In the genomic region with DNA sequence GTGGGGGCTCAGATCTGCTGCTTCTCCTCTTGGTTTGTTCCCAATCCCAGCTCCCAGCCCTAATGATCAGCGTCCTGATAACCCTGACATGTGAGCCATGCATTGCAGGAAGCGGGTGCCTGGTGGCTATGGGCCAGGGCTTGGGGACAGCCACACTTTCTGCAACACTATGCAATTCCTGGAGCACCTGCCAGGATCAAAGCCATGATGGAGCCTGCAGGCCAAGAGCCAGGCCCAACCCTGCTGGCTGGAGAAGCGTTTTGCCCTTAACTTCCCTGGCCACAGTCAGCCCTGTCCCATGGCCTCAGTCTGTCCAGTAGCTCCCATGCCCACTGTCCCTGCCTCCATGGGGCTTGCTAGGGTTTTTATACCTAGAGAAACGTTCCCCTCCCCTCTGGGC, we compare ENCODE assay signal across 25 mouse cellular contexts. TPM values are rescaled to one million over a fixed set of nuclear protein-coding genes. Genes with fewer than 3 reads are reported as not detected.
DNase-seq lines count a peak whose midpoint lies in the region; ATAC-seq and TF ChIP-seq lines count a peak whose summit lies in the region.
"Had no signal": no experiment of that assay in that cellular context is flagged by ENCODE, and none has a peak within 500 bp of the region (broad histone marks: within the 10 kb centered on the region; RNA-seq: fewer than 3 reads in every experiment).

No protein-coding gene starts in this region.

- no peak for TF ChIP-seq EP300 in stomach, postnatal 0 days (optimal IDR thresholded peaks at IDR 0.05)

- no peak for ATAC-seq in stomach, postnatal 0 days (ENCODE audit: low FRiP score, low TSS enrichment)
- ATAC-seq: forebrain, embryonic 14.5 days; intestine, embryonic 15.5 days; Patski had no signal

- H3K36me3 ChIP-seq in heart, embryonic 10.5 days = peaks cover 8% of the 10 kb centered on the region; the same call in 1 of the 2 replicates
- no peaks in the 10 kb centered on the region for H3K36me3 ChIP-seq in stomach, postnatal 0 days (ENCODE audit: control insufficient read depth, insufficient read depth, low read length)
- H3K36me3 ChIP-seq: intestine, embryonic 15.5 days had no signal

- H3K4me2 ChIP-seq in stomach, postnatal 0 days (replicated peaks; ENCODE audit: low read depth) = no peak overlapping the region
- H3K4me2 ChIP-seq: heart, embryonic 12.5 days; heart, embryonic 15.5 days; hindbrain, embryonic 15.5 days; intestine, embryonic 15.5 days had no signal

- no peak overlapping the region for H3K4me3 ChIP-seq in heart, embryonic 10.5 days
- no peak overlapping the region for H3K4me3 ChIP-seq in stomach, postnatal 0 days (ENCODE audit: low read depth, low read length)
- H3K4me3 ChIP-seq: forebrain, embryonic 10.5 days; heart, adult 2 months; heart, embryonic 12.5 days; heart, embryonic 15.5 days; hindbrain, embryonic 15.5 days; intestine, embryonic 15.5 days had no signal

- 63% methylated on average over 4 of the region's 4 CpGs for WGBS in heart, embryonic 10.5 days
- 65% methylated on average over 4 of the region's 4 CpGs for WGBS in stomach, postnatal 0 days

- H3K27ac ChIP-seq in heart, embryonic 10.5 days = no peak overlapping the region
- no peak overlapping the region for H3K27ac ChIP-seq in stomach, postnatal 0 days (replicated peaks)
- H3K27ac ChIP-seq: forebrain, embryonic 10.5 days; heart, adult 2 months; heart, embryonic 15.5 days; hindbrain, embryonic 15.5 days; intestine, embryonic 15.5 days had no signal

- peaks cover 11% of the 10 kb centered on the region for H3K4me1 ChIP-seq in heart, embryonic 10.5 days
- H3K4me1 ChIP-seq in stomach, postnatal 0 days (replicated peaks; ENCODE audit: control insufficient read depth, insufficient read depth) = 0 out of 2 replicates have a peak, but pooled peaks cover 4% of the 10 kb centered on the region

- H3K27me3 ChIP-seq in heart, embryonic 10.5 days (ENCODE audit: insufficient read depth, poor library complexity, severe bottlenecking) = no peaks in the 10 kb centered on the region
- no peaks in the 10 kb centered on the region for H3K27me3 ChIP-seq in stomach, postnatal 0 days (ENCODE audit: control insufficient read depth, insufficient read depth, low read length)
- H3K27me3 ChIP-seq: CH12.LX; heart, embryonic 12.5 days; heart, embryonic 15.5 days; hindbrain, embryonic 15.5 days; intestine, embryonic 15.5 days; Patski had no signal

- TF ChIP-seq CTCF in stomach, postnatal 0 days (IDR thresholded peaks at IDR 0.05; ENCODE audit: low read depth) = no peak

- DNase-seq in adrenal gland, postnatal 10 days = peak; percentile 51
- DNase-seq in adrenal gland, adult 18-20 months (ENCODE audit: low spot score in 2 of 2) = no peak
- DNase-seq in heart, embryonic 10.5 days (ENCODE audit: low spot score) = peak; percentile 47
- no peak for DNase-seq in heart, adult 8-10 months (ENCODE audit: low spot score)
- DNase-seq in layer of hippocampus, adult 11-12 months (ENCODE audit: low spot score) = peak; percentile 1
- no peak for DNase-seq in layer of hippocampus, adult 8-10 months (ENCODE audit: low spot score in 2 of 2)
- peak; percentile 13 for DNase-seq in stomach, postnatal 0 days (ENCODE audit: low spot score)
- DNase-seq: B cell, adult 2 months; cerebellum, adult 18-20 months; cerebellum, adult 9-10 months; cerebellum, postnatal 14 days; gastrocnemius, postnatal 25 days; heart, adult 2 months; heart, postnatal 14 days; heart, postnatal 4 days; kidney, adult 18-20 months had no signal

- no peak overlapping the region for H3K9ac ChIP-seq in stomach, postnatal 0 days (ENCODE audit: low read length)
- H3K9ac ChIP-seq: heart, embryonic 12.5 days; heart, embryonic 15.5 days; hindbrain, embryonic 15.5 days; intestine, embryonic 15.5 days had no signal

- no peaks in the 10 kb centered on the region for H3K9me3 ChIP-seq in heart, embryonic 10.5 days
- H3K9me3 ChIP-seq in stomach, postnatal 0 days (ENCODE audit: control insufficient read depth, low read length) = no peaks in the 10 kb centered on the region
- H3K9me3 ChIP-seq: forebrain, embryonic 10.5 days; G1E; heart, embryonic 12.5 days; heart, embryonic 15.5 days; hindbrain, embryonic 15.5 days; intestine, embryonic 15.5 days had no signal

RNA-seq across cellular contexts. Expression of a gene that starts 2.2 kb away (rescaled TPM):
- 10 to 100 TPM; 45.6 to 73.5 TPM for total RNA-seq in adrenal gland, postnatal 10 days (2021)
- total RNA-seq in adrenal gland, adult 18-20 months (2021) = 10 to 100 TPM; 50.1 to 61.3 TPM
- polyA plus RNA-seq in heart, embryonic 10.5 days (2016; fragmentation: Nextera tagmentation; extraction: Ambion mirVana) = 18.5 and 19.8 TPM in 2 replicates
- total RNA-seq in heart, adult 8-10 months (2022) = 10 to 100 TPM; 41.8 to 54.6 (median 43.7) TPM
- total RNA-seq in layer of hippocampus, adult 8-10 months (2022) = 10 to 100 TPM; 47.9 to 75.3 (median 57.4) TPM
- 13.9 and 16.4 TPM in 2 replicates for polyA plus RNA-seq in stomach, postnatal 0 days (2015; fragmentation: Nextera tagmentation; extraction: Ambion mirVana)

RNA-seq across cellular contexts. Expression of a gene that starts 33.4 kb away (rescaled TPM):
- total RNA-seq in adrenal gland, postnatal 10 days (2021) = under 1 TPM; 0.58 to 0.99 TPM
- under 1 TPM in 1 of 2 experiments, not detected in 1; 0.56 TPM for total RNA-seq in adrenal gland, adult 18-20 months (2021)
- 0.75 and 0.83 TPM in 2 replicates for polyA plus RNA-seq in heart, embryonic 10.5 days (2016; fragmentation: Nextera tagmentation; extraction: Ambion mirVana)
- not detected for total RNA-seq in heart, adult 8-10 months (2022)
- 10 to 100 TPM; 10.3 to 16.6 (median 14.1) TPM for total RNA-seq in layer of hippocampus, adult 8-10 months (2022)
- polyA plus RNA-seq in stomach, postnatal 0 days (2015; fragmentation: Nextera tagmentation; extraction: Ambion mirVana) = 0.07 and 0.24 TPM in 2 replicates
- total RNA-seq: CH12.LX; gastrocnemius, postnatal 25 days; heart, adult 2 months had no signal
- polyA plus RNA-seq: G1E had no signal

Comparison
In these comparisons a context has a peak if more than half of its experiments do, and no peak if none do; other contexts are left out.
1. DNase-seq: peak in adrenal gland, postnatal 10 days (single experiment), heart, embryonic 10.5 days (single experiment), layer of hippocampus, adult 11-12 months (single experiment) and stomach, postnatal 0 days (single experiment); none in adrenal gland, adult 18-20 months (0 of 2), heart, adult 8-10 months (single experiment) and layer of hippocampus, adult 8-10 months (0 of 2).
2. RNA of a gene that starts 33.4 kb away (total RNA-seq): 10.3 to 16.6 TPM in layer of hippocampus, adult 8-10 months; 0.58 to 0.99 TPM in adrenal gland, postnatal 10 days, 0.56 TPM in adrenal gland, adult 18-20 months and not detected in heart, adult 8-10 months; every median in the first group is over 4 times any median in the second.